Mouse (Mus musculus) left cerebral cortex, postnatal 14 days (tissue): ENCODE measurements around the gene Scarb1. TPM values are rescaled to one million over a fixed set of nuclear protein-coding genes. Genes with fewer than 3 reads are reported as not detected.
A peak's percentile ranks its signal among the peaks of the same experiment; 100 is the strongest.

ENCODE experiments used
- DNase-seq, 2 experiments: peaks; one replicate each; pipeline ENCODE4 v3.0.0; 2021 to 2022; ENCODE audit warnings: low spot score in 2 of 2, mixed read lengths in 1 of 2
- intact Hi-C: fragments of 180-260 bp; cut with DNase I; formaldehyde crosslinking; loops from one replicate; pipeline ENCODE4 v1.15.1; 2025
- total RNA-seq, 2 experiments: library from RNA; stranded (reverse); gene quantifications; 2 replicates each; pipeline ENCODE4 v1.2.3; 2021

The Scarb1 gene
- total RNA-seq, 2 experiments from 2014 or later: 36.9 to 41.1 TPM

DNA sequence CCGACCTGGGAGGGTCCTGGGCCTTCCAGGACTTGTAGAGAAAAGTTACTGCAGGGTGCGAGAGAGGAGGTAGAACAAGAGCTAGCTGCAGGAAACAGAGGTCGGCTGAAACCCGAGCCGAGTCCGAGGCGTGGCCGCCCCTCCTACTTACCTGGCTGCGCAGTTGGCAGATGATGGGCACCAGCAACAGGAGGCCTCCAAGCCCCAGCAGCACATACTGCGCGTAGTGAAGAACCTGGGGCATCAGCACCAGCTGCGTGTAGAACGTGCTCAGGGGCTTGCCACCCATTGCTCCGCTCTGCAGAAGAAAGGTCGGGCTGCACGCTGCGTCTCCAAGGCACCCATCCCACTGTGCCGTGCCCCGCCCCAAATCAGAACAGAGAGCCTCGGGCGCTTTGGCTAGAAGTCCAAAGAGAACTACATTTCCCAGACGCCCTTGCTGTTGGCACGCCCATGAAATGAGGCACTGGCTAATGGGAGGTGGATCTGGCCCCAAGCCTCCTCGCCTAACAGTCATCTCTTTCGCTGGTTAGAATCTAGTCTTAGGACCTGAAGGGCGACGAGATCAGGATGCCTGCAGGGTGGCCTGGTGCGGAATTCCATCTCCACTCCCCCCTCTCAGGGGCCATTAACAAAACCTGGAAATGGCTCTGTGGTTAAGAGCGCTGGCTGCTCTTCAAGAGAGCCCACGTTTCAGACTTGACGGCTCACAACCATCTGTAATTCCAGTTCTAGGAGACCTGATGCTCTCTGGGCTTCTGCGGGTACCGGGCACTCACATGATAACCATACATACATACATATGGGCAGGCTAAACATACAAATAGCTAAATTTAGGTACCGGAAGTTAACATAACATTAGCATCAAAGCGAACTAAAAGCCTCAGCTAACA lies 56.9 kb downstream of the Scarb1 start:
- peak in 1 of 2 experiments; percentile 52 for DNase-seq
- intact Hi-C loops: no loop called here

DNA sequence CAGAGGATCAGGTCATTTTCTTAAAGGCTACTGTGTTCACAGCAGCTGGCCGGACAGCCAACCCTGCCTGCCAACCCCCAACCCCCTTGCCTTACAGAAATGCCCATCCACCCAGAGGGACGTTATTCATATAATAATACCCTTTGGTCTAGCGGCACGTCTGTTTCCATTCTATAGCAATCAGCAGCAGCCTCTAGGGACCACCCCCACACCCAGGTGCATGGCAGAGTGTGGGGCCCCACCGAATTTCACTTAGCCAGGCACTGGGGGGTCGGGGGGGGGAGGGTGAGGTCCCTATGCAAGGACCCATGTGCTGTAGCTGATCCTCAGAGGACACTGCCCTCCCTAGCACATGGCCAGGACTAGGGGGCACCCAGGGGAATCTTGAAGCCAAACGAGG lies 61.7 kb downstream of the Scarb1 start:
- no peak for DNase-seq
- intact Hi-C loops: no loop called here

DNA sequence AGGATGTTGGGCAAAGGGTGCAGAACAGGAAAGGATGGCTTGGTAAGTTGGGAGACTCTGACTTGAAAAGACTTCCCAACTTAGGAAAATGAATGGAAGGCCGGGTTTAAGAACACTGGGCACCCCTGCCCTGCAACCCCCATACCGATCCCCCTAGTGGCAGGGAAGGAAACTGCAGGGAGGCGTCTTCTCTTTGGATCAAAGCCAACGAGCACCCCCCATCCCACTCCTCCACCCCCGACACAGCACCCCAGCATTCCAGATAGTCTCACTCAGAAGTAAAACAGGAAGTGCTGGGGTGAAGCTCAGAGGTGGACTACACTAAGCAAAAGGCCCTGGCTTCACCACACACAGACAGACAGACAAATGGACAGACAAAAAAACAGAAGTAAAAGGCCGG lies 62.6 kb downstream of the Scarb1 start:
- no peak for DNase-seq
- intact Hi-C loops: no loop called here

DNA sequence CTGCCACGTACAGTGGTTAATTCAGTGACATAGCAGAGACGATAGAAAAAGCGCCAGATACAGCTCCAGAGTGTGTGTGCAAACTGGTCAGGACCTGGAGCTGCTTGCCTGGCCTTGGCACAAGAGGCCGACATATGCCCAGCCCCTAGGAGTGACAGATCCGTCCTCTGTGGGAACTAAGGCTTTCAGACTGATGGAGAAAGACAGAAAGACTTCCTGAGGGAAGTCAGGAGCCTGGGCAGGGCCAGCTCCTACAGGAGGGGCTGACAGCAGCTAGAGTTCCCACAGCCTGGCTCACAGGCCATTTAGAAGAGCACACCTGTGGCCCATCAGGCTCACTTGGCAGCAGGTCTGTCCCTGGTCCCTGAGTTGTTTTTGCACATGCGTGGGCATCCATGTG lies 63.6 kb downstream of the Scarb1 start:
- no peak for DNase-seq
- intact Hi-C loops: no loop called here

DNA sequence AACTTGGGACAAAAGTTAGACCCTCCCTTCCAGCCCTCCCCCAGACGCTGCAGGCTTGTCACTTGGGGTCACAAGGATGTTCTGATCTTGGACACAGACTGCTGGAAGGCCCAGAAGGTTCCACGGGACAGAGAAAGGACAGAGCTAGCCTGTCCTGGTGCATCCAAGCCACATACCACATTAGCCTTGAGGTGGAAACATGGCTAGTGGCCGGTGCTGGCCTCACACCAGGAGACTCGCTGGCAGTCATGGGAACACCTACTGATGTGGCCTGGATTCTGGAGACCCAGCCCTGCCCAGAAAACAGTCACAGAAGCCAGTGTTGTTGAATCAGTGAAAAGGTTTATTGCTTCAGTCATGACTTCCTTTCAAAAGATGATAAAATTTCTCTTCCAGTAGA lies 64.1 kb downstream of the Scarb1 start:
- intact Hi-C loops: no loop called here
- no peak for DNase-seq

DNA sequence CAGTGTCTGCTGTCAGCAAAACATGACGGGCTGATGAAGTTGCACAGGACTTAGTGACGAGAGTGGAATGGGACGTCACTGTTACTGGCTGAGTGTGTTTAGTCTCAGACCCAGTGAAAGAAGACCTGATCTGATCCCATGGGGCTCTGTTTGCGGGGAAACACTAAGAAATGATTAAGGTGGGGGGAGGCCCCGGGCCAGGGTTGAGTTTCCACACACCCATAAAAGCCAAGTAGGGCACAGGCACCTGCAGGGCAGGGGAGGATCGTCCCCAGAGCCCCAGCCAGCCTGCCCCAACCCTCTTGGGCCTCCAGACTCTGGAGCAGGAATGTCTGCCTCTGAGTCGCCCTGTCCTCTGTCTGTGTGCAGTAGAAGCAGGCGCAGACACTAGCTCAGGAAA lies 65.6 kb downstream of the Scarb1 start:
- DNase-seq: no peak
- intact Hi-C loops: no loop called here

DNA sequence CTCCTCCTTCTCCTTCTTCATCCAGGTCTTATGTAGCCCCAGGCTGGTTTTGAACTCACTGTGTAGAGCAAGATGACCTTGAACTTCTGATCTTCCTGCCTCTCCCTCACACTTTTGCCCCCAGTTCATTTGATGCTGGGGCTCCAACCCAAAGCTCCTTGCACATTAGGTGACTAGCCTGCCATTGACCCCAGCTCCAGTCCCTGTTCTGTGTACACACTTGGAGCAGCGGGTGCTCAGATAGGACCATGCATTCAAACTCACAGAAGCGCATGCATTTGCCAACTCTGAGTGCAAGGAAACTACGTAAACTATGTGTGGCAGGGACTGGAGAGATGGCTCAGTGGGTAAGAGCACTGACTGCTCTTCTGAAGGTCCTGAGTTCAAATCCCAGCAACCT lies 66.1 kb downstream of the Scarb1 start:
- intact Hi-C loops: loop anchor here (5.0 kb wide), 1 partner anchor 93 kb away; no protein-coding TSS in a partner anchor
- DNase-seq: no peak

DNA sequence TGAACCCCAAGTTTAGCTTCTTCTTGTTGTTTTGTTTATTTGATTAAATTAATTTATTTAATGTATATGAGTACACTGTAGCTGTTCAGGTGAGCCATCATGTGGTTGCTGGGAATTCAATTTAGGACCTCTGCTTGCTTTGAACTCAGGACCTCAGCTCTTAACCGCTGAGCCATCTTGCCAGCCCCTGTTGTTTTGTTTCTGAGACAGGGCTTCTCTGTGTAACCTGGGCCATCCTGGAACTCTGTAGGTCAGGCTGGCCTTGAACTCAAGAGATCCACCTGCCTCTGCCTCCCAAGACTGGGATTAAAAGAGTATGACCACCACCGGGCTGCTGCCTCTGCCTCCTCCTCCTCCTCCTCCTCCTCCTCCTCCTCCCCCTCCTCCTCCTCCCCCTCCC lies 66.7 kb downstream of the Scarb1 start:
- intact Hi-C loops: loop anchor here (5.0 kb wide), 1 partner anchor 93 kb away; no protein-coding TSS in a partner anchor
- DNase-seq: no peak

DNA sequence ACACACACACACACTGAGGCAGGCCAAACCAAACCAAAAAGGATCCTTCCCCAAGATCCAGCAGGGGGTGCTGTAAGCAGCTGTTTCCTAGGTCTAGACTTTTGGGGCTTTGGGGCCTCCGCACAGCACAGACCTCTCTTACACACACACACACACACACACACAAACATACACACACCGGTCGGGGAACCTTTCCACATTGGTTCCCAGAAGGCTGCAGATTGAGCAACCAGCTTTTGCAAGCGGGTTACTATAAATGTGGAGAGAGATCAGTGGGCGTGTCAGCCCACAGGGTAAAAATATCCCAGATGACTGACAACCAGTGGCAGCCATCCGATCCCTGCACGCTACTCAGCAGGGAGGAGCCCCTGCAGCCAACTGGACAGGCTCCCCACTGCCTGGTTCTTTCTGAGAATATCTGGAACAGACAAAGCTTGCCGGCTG lies 67.2 kb downstream of the Scarb1 start:
- intact Hi-C loops: loop anchor here (5.0 kb wide), 1 partner anchor 94 kb away; no protein-coding TSS in a partner anchor
- peak; percentile 62 to 85 for DNase-seq

DNA sequence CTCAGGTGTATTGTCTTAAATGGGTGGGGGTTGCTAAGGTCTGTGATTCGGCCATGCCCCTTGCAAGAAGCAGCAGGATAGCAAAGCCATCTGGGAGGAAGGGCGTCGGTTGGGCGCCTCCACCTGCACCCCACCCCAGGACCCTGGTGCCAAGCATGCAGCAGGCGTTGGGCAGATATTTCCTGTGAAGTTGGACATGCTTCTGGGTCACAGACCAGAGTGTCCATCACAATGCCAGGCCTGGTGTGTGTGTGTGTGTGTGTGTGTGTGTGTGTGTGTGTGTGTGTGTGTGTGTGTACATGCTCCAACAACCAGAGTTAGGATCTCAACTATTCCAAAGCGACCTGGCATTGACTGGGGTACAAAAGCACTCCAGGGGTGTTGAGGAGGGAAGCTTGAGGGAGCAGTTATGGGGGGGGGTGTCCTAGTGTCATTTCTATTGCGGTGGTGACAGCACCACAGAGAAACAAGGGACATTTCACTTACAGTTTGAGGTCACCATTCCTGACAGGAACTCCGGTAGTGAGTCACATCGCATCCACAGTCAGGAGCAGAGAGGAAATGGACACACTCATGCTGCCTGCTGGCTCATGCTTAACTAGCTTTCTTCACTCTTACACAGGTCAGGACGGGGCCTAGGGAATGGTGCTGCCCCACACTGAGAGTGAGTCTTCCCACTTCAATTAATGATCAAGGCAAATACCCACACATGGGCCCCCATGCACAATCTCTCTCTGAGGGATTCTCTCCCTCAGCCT lies 68.5 kb downstream of the Scarb1 start:
- intact Hi-C loops: loop anchor here (5.0 kb wide), 1 partner anchor 95 kb away; no protein-coding TSS in a partner anchor
- DNase-seq: no peak

DNA sequence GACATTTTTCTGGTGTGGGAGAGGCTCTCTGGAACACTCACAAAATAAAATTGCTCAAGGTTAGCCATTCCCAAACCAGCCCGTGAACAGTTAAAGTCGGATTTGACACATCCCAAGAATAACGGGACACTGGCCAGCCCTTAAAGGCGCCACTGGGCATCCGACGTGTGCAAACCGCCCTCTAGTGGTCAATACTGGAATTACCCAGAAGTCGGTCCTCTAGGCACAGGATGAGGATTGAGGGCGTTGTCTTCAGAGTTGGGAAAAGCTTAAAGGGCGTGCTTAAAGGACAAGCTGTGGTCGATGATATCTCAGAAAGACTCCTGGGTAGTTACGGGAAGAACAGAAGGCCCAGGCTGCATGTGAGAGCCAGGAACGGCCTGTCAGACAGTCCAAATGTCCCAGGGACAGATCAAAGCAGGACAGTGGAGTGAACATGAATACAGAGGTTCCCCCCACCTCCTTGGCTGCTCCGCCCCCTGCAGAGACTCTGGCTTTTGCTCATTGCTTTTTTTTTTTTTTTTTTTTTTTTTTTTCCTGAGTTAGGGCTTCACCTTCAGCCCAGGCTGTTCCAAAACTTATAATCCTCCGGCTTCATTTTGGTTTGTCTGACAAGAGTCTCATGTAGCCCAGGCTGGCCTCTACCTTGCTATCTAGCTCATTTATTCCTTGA lies 69.2 kb downstream of the Scarb1 start:
- intact Hi-C loops: loop anchor here (2.0 to 5.0 kb wide), 3 partner anchors 96 to 371 kb away; no protein-coding TSS in a partner anchor
- peak; percentile 87 to 89 for DNase-seq

DNA sequence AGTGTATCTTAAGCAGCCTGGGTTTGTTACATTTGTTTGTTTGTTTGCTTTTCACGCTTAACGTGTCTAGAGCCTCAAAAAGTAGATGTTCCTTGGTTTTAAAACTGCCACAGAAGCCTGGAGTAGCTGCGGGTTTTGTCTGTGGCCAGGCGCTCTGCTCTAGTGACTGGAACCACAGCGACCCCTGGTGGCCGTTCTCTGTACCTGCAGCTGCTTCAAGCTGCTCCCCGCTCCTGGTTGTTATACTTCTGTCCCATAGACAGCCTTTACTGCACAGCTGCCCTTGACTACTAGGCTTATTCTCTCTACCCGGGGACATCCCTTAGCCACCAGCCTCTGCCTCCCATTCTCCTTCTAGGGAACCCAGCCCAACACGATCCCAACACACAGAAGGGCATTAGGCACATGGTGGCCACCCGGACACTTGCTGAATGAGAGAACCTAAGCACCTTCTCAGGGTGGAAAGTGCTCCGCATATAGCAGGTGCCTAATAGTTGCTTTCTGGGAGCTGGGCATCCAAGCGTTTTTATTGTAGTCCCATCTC lies 70.2 kb downstream of the Scarb1 start:
- DNase-seq: peak; percentile 75 to 79
- intact Hi-C loops: loop anchor here (2.0 to 5.0 kb wide), 3 partner anchors 97 to 370 kb away; no protein-coding TSS in a partner anchor

DNA sequence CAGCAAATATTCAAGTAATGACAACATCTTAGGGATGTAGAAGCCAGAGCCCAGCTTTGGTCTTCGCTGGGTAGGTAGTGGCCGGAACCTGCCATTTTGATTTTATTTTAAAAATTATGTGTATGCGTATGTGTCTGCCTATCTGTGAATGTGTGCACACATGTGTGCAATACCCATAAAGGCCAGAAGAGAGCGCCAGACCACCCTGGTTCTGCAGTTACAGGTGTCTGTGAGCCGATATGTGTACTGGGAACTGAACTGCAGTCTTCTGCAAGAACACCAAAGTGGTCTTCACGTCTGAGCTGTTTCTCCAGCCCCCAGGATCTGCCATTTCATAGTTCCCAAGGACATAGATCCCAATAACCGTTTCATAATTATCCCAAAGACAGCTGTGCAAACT lies 71.1 kb downstream of the Scarb1 start:
- intact Hi-C loops: loop anchor here (2.0 to 5.0 kb wide), 8 partner anchors 43 to 369 kb away; partner anchors contain the start of gene Ncor2
- DNase-seq: no peak

DNA sequence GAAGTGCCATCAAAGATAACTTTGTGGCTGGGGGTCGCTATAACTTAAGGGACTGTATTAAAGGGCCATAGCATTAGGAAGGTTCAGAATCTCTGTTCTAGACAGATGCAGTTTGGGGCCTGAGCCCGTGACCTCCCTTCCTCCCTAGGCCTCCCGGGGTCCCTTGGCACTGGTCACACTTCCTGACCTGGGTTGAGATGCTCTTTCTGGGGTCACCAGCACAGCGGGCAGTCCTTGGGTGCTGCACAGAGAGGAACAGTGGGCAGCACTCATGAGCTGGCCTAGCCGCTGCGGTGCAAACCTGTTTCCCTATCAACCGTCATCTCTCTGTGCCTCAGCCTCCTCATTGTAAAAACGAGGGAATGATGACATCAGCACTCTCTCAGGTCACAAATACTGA lies 71.5 kb downstream of the Scarb1 start:
- DNase-seq: no peak
- intact Hi-C loops: loop anchor here (2.0 to 5.0 kb wide), 5 partner anchors 42 to 247 kb away; partner anchors contain the start of gene Ncor2

DNA sequence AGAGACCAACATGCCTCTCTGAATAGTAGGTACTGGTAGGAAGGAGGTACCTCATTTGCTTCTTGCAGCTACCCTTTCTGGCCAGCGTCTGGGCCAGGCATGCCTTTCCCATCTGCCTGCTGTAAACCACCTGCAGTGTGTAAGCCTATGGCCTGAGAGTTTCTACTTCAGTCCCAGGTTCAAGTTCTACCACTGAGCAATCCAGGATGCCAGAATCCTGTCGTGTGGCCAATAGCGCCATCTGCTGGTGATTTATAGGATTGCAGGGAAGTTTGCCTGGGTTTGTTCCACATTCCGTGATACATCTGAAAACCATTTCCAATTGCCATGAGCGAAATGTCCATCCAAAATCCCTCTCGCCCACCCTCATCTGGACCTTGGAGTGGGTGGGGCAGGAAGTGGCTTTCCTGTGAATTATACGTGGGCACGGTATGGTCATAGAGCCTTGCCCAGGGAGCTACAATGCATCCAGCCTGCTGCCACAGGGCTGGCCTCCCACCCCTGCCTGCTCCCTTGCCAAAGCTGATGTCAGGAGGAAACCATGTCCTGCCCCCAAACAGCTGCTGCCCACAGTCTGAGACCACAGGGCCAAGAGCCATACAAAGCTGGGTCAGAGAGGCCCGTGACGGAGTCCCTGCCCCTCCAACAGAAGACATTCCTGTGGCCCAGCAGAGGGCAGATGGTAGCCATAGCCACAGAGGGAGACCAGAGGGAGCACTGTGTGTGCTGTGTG lies 72.7 kb downstream of the Scarb1 start:
- intact Hi-C loops: loop anchor here (2.0 to 5.0 kb wide), 5 partner anchors 41 to 246 kb away; partner anchors contain the start of gene Ncor2

DNA sequence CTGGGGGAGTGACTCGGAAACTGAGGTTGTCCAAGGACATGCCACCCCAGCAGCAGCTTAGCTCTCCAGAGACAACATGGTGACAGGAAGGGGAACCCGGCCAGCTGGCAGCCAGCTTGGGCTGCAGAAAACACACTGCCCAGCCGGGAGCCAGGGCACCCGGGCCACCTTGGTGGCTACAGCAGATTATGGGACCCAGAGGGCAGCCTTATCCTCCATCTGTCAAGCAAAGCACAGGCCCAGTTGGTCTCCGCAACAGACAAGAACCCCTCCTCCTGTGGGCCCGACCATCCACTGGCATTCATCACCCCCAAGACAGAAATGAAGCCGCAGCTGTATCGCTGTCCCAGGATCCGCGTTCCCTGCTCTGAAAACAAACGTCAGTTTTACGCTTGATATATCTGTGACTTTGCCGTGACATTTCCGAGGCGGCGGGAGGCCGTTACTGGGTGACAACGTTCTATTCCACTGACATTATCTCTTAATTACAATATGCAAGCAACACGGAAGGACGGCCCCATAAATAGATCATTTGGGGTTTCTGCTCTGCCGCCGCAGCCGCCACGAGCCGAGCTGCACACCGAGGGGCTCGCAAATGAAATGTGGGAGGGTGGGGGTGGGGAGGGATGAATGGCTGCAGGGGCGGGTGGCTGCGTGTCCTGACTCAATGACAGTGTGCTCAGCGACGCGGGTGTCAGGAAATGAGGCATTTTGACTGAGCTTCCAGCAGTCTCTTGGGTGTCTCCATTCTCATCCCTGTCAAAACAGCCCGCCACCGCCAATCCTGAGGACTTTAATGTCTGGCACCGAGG lies 73.5 kb downstream of the Scarb1 start:
- peak; percentile 61 to 77 for DNase-seq
- intact Hi-C loops: loop anchor here (5.0 kb wide), 4 partner anchors 40 to 245 kb away; partner anchors contain the start of gene Ncor2

More for the DNA sequence above, 72.7 kb downstream of the Scarb1 start:
- DNase-seq: peak; percentile 90 to 91

DNA sequence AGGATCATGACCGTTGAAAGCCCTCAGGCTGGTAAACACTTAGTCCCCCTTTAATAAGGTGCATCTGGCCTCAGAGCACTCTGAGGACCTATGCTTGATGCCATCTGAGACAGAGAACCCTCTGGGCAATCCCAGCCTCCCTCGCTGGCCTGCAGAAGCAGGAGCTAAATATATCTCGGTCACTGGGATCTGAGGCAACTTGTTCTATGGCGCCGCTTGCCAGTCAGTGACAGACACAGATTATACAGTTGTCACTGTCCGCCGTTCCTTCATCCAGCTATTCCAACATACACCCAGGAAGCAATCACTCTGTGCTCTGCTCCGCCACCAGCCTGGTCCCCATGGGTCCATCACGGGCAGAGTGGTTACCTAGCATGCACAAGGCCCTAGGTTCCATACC lies 74.8 kb downstream of the Scarb1 start:
- DNase-seq: no peak
- intact Hi-C loops: loop anchor here (5.0 kb wide), 4 partner anchors 39 to 244 kb away; partner anchors contain the start of gene Ncor2
